Mouse (Mus musculus) cerebellum, postnatal 36 days (tissue): ENCODE data around the gene Smdt1.
"Not testable (repeated sequence)": the region's sequence is repeated elsewhere in the genome, so short reads cannot be mapped to it uniquely, and the experiment has no call there.

Source experiments
- DNase-seq, 2 experiments: peaks; one replicate each; pipeline ENCODE4 v3.0.0; 2021 to 2022; ENCODE audit warnings: mixed read lengths in 2 of 2

Smdt1 gene

GRCm38 (mm10) chr15:82372446-82372845 lies 33.7 kb downstream of the Smdt1 start:
- DNase-seq, result no peak

- DNase-seq, result no peak
Observed at GRCm38 (mm10) chr15:82372991-82373390, 34.2 kb downstream of the Smdt1 start.

- no peak for DNase-seq
Observed at GRCm38 (mm10) chr15:82374437-82374836, 35.7 kb downstream of the Smdt1 start.

GRCm38 (mm10) chr15:82375855-82376254 lies 37.1 kb downstream of the Smdt1 start:
- DNase-seq, result no peak

GRCm38 (mm10) chr15:82376393-82377138 lies 37.8 kb downstream of the Smdt1 start:
- no peak for DNase-seq

- DNase-seq, result no peak
Observed at GRCm38 (mm10) chr15:82377701-82378100, 38.9 kb downstream of the Smdt1 start.

- no peak for DNase-seq
Observed at GRCm38 (mm10) chr15:82378261-82379180, 39.8 kb downstream of the Smdt1 start.

GRCm38 (mm10) chr15:82379511-82379870 lies 40.7 kb downstream of the Smdt1 start:
- DNase-seq, result no peak

GRCm38 (mm10) chr15:82379871-82380713 lies 41.3 kb downstream of the Smdt1 start, which contains the start of gene Cyp2d22:
Gene Cyp2d22 (minus strand): TSS chr15:82380260.
- peak; percentile 41 to 47 for DNase-seq

- DNase-seq, result no peak
Observed at GRCm38 (mm10) chr15:82380714-82381062, 41.9 kb downstream of the Smdt1 start.

- DNase-seq, result no peak
Observed at GRCm38 (mm10) chr15:82382441-82382840, 43.7 kb downstream of the Smdt1 start.

GRCm38 (mm10) chr15:82385729-82386128 lies 47.0 kb downstream of the Smdt1 start:
- DNase-seq, result no peak

GRCm38 (mm10) chr15:82389916-82390315 lies 51.2 kb downstream of the Smdt1 start:
- DNase-seq, result not testable (repeated sequence)

GRCm38 (mm10) chr15:82393922-82394321 lies 55.2 kb downstream of the Smdt1 start, which contains the start of gene Cyp2d11:
Gene Cyp2d11 (minus strand): TSS chr15:82394022.
- DNase-seq, result not testable (repeated sequence)

GRCm38 (mm10) chr15:82395955-82396354 lies 57.2 kb downstream of the Smdt1 start:
- not testable (repeated sequence) for DNase-seq
